Mouse (Mus musculus) right cerebral cortex, postnatal 4 days (tissue): ENCODE measurements around the gene Zfp652.
"Not testable (repeated sequence)": the region's sequence is repeated elsewhere in the genome, so short reads cannot be mapped to it uniquely, and the experiment has no call there.

Source experiments
- DNase-seq: peaks from one replicate; pipeline ENCODE4 v3.0.0-alpha.2; 2022

Gene Zfp652

GRCm38 (mm10) chr11:95858528-95859467 lies 146.3 kb downstream of the Zfp652 start:
- peak; percentile 98 for DNase-seq

GRCm38 (mm10) chr11:95859468-95859855 lies 147.0 kb downstream of the Zfp652 start:
- peak; percentile 66 for DNase-seq

GRCm38 (mm10) chr11:95860071-95860490 lies 147.6 kb downstream of the Zfp652 start:
- DNase-seq: no peak

- no peak for DNase-seq
Observed at GRCm38 (mm10) chr11:95861397-95861796, 148.9 kb downstream of the Zfp652 start.

GRCm38 (mm10) chr11:95869442-95869841 lies 157.0 kb downstream of the Zfp652 start:
- DNase-seq: no peak

- DNase-seq: no peak
Observed at GRCm38 (mm10) chr11:95869918-95870470, 157.5 kb downstream of the Zfp652 start.

GRCm38 (mm10) chr11:95875804-95876203 lies 163.3 kb downstream of the Zfp652 start:
- peak; percentile 12 for DNase-seq

GRCm38 (mm10) chr11:95876296-95876695 lies 163.8 kb downstream of the Zfp652 start:
- peak; percentile 81 for DNase-seq

- not testable (repeated sequence) for DNase-seq
Observed at GRCm38 (mm10) chr11:95879861-95880260, 167.4 kb downstream of the Zfp652 start.
